Mouse (Mus musculus) large intestine, adult 2 months (tissue): ENCODE data around the gene P4hb. TPM values are rescaled to one million over a fixed set of nuclear protein-coding genes. Genes with fewer than 3 reads are reported as not detected.

Experiments
- DNase-seq: peaks from one replicate; pipeline ENCODE4 v3.0.0-alpha.2; 2012; ENCODE audit warnings: low read depth, low spot score
- WGBS: fragments of 180-500 bp; shearing (Covaris S2); methylation state at CpG from one replicate; pipeline ENCODE4 v1.1.7; 2018; 5-methylcytosine and 5-hydroxymethylcytosine counted together
- polyA plus RNA-seq: library from polyadenylated mRNA; depleted of rRNA; stranded (reverse); fragments of >200 nt; gene quantifications from 2 replicates; pipeline ENCODE4 v1.2.3, GENCODE M21; 2012

P4hb gene
- polyA plus RNA-seq, 1 experiment: 496 TPM

DNA sequence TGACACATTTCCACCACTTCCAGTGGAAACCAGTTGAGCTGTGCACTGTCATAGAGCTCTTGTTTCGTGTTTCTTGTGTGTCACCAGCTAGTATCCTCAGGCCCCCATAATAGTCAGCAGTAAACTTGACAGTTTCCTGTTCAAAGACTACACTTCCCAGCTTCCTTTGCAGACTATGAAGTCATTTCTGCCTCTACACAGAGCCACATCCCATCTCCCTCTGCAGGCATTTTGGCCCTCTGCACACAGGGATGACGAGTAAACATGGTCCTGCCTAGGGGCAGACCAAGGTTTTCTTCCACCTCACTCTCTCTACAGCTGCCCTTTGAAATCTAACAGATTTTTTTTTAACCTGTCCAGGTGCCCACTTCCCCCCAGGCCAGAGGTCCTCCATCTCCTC lies 25.6 kb downstream of the P4hb start:
- WGBS: 50% methylated on average over 2 of the region's 2 CpGs
- DNase-seq: no peak

DNA sequence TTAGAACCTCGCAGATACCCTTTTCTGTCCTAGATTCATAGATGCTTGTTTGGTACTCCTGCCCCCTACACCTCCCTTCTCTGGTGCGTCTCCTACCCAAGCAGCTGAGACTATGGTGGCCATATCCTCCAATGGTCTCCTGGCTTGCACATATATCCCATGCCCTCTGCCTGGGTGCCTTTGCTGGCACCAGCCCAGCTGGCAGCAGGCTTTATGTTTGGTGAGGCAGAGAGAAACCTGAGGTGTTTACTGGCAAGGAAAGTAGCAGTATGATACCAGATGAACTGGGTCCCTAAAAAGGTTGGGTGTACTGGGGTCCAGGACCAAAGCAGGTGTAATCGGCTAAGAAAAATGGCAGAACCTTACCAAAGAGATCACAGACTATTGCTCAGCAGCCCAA lies 27.1 kb downstream of the P4hb start:
- no peak for DNase-seq
- 91% methylated on average over 3 of the region's 3 CpGs for WGBS

DNA sequence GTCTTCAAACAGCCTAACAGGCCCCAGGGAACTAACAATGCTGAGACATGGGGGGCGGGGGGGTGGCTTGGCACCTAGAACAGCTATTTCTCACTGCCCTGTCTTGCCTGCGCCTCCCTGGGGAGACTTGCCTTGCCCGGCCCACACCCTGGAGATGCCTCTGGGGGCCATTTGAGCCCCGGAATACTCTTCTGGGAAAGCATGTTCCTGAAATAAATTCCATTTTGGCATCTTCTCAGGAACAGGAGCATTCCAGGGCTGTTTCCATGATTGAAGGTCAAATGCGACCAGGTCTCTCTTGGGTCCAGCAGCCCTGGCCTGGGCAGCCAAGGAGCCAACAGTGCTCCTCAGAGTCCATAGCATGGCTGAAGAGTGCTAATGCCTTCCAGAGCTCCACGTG lies 30.7 kb downstream of the P4hb start:
- DNase-seq: no peak
- 81% methylated on average over 6 of the region's 6 CpGs for WGBS

DNA sequence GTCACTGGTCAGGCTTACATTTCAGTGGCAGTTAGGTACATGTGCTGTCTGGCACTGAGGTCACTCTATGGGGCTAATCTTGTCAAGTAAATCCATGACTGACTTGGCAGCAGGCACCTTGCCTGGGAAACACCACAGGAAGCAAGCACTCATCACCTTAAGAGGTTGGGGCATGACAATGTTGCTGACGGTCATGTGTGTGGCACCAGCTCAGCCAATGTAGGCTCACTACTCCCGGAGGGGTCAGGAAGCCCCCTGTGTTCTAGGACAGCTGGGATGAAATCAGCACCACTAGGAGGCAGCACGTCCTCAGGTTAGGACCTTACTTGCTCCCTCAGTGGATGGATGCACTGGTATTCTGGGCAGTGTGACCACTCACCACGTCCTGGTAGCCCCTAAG lies 31.1 kb downstream of the P4hb start:
- WGBS: 74% methylated on average over 4 of the region's 4 CpGs
- DNase-seq: no peak

DNA sequence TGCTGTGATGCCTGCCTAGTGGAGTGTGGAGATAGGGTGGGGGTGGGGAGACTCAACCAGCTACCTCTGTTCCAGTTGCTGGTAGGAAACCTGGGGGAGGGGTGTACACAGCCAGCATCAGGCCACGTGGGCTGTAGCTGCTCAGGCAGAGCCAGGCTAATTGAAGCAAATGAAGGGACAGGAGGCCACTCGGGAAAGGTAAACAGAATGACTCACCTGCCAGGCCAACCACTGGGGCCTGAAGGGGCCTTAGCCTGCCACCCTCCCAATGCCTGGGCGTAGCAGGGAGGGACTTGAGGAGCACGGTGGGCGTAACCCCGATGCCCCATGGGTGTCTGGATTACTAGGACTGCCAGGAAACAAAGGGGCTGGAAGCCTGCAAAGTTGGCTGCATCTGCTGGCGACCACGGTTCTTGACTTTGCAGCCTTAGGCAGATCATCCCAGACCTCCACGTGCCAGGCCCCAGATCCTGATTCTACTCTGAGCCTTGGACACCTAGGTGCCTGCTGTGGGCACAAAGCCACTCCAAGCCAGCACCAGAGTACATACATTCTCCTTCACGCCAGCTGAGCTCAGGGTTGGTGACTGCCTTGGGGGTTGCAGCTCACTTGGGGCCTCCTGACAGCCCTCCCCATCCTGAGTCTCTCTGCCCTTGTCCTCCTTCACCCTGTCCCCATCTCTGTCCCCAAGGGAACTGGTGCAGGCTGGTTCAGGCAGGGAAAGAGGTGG lies 33.6 kb downstream of the P4hb start:
- 15% methylated on average over 10 of the region's 10 CpGs for whole genome bisulfite sequencing
- DNase-seq: no peak

DNA sequence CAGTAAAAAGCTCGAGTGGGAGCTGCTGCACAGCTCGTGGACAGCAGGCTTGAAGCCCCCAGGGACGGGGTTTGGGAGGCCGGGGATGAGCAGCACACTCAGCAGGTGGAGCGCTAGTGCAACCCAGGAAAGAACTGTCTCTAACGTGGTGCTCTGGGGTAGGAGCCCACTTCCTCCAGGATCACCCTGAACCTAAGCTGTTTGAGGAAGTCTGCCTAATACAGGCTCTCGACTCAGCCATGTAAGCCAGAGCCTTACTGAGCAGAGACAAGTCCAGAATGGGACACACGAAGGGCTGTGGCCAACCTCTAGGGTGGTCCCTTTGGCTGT lies 34.1 kb downstream of the P4hb start:
- WGBS: 41% methylated on average over 8 of the region's 8 CpGs
- DNase-seq: no peak

DNA sequence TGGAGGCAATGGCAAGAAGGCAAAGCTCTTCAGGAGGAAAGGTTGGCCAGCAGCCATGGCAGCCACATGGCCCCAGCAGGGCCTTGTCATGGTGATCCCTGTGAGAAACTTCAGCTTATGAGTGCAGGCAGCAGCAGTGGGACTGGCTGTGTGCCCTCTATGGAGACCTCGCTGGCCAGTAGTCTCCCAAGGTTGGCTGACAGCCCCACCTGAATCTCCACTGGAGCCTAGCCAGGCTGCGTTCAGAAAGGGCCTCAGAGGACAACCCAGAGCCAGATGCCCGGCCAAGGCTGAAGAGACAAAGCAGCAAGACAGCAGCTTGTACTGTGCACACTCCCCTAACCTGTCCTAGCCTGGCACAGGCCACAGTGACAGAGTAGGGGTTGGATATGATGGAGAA lies 34.6 kb downstream of the P4hb start:
- WGBS: 12% methylated on average over 3 of the region's 3 CpGs
- no peak for DNase-seq

DNA sequence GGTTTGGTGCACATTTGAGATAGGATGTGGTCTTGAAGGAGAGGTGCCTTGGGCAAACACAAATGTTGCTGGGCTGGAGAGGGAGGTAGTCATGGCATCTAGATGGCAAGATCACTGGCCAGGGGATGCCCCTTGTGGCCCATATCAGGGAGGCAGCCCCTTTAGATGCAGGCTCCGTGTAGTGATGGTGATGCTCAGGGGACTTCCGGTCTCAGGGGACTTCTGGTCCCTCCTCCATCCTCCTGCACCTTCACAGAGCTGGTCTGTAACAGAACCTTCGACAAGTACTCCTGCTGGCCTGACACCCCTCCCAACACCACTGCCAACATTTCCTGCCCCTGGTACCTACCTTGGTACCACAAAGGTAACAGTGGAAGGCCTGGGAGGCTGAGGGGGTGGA lies 37.2 kb downstream of the P4hb start:
- WGBS: 77% methylated on average over 3 of the region's 3 CpGs
- DNase-seq: no peak

DNA sequence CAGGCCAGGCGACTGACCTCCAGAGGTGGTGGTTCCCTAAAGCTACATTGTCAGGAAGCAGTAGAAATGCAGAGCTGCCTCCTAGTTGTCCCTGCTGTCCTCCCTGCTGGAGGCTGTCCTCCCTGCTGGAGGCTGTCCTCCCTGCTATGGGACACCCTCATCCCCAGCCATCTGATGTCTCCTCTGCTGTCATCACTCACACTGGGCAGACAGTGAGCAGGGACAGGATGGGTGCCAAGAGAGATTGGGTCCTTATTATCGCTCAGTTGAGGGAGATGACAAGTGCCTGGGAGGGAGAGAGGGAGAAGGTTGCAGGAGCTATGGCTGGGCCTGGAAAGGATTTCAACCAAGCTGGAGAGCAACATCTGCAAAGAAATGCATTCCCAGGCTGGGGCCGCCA lies 37.9 kb downstream of the P4hb start:
- 87% methylated on average over 3 of the region's 3 CpGs for WGBS

DNA sequence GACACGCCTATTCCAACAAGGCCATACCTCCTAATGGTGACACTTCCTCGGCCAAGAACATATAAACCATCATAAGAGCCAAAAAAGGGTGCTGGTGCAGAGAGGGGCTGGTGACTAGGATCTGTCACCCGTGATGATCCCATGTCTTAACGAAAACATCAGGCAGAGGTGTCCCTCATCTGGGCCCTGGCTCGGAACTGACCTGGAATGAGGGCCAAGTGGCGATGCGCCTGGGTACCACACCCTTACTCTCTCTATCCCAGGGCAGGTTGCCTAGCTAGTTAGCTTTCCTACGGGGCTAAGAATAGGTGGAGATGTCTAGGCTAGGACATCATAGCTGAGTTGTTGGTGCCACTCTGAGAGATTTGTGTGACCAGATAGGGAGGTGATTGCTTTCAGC lies 39.0 kb downstream of the P4hb start:
- WGBS: 74% methylated on average over 8 of the region's 8 CpGs
- no peak for DNase-seq

More for the DNA sequence above, 37.9 kb downstream of the P4hb start:
- DNase-seq: no peak

DNA sequence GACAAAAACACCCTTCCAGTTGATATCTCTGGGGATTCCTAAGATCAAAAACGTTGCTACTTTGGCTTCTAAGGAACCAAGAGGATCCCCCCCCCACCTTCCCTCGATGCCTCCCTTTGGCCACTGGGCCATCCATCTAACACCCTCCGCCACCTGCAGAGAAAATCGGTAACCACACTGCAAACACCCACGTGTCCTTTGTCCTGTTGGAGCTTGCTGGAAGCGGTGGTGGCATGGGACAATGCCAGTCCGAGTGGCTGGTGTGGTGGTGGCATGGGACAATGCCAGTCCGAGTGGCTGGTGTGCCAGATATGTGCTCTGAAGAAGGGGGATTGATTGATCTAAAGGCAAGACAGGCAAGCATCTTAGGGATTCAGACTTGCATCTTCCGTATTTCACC lies 41.4 kb downstream of the P4hb start:
- 30% methylated on average over 9 of the region's 9 CpGs for WGBS

DNA sequence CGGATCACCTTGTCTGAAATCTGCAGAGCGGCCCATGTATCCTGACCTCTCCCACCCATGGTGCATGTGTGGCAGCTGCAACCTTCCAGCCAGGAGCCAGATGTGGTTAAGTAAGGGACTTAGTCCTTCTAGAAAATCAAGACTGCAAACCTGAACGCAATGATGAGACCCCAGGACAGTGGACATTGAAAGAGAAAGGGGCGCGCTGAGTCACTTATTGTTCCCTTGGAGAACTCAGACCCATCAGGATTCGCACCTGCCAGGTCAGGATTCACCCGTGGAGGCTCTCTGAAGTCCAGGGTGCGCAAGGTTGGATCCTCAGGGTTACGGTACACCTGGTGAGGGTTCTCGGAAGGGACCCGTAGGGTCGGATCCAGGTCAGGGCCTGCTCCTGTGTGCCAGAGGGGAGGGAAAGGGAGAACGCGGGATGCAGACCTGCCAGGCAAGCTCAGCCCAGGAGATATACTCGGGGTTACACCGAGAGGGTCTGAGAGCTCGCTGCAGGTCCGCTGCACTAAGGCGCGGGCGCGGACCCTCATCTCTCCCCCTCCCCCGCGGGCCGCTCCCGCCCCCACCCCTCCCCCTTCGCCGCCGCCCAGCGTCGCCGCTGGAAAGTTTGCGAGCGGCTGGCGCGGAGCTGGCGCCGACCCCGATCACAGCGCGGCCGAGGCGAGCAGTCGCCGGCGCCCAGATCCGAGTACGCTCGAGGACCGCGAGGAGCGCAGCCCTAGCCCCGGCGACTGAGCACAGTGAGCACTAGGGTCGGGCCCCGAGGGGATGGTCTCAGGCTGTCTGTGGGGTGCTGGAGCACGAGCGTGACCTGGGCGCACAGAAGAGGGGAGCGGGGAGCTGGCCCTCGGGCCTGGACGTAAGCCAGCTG lies 42.7 kb downstream of the P4hb start, which contains the start of gene Gcgr:
Gene Gcgr (plus strand): TSS at position 615 of the 880 bp plus-strand sequence.
- WGBS: 11% methylated on average over 57 of the region's 62 CpGs
- no peak for DNase-seq

More for the DNA sequence above, 41.4 kb downstream of the P4hb start:
- no peak for DNase-seq

DNA sequence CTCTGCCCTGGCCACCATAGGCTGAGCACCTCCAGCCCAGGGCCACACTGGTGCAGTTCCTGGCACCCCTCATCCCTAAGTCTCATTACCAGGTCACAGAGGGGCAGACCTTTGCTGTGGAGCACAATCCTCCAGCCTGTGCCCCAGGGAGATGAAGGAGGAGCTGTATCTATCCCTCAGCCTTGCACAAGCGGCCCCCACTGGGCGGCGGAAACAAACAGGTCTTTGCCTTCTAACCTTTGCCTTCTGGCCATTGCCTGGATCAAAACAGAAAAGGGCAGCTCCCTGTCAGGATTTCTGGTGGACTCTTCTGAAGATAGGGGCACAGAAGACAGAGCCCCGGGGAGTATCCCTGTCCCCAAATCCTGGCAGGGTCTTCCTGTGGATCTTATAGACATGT lies 44.1 kb downstream of the P4hb start:
- 73% methylated on average over 4 of the region's 4 CpGs for WGBS
- no peak for DNase-seq

DNA sequence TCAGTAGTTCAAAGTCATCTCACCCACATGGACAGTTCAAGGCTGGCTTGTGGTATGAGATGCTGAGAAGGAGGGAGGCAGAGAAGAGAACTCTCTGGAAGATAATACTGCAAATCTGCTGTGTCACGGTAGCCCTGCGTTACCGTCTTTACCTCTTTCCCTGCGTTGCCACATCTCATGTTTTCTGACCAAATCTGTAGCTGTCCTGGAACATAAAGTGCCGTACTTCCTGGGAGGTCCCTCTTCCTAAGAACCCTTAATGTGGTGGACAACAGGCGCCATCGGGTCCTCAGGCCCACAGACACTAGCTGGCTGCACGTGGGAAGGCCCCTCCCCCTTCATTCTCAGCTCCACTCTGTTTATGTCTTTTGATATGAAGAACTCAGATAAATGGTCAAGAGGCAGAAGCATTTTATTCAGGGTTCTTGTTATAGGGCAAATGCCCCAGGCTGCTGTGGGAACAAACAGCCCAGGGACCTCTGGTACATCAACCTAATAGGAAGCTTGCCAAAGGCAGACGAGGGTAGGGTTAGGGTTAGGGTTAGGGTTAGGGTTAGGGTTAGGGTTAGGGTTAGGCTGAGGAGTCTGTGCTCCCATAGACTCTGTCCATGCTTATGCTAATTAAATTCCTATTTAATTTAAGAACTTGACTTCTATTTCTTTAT lies 45.2 kb downstream of the P4hb start:
- 77% methylated on average over 9 of the region's 9 CpGs for WGBS
- no peak for DNase-seq

DNA sequence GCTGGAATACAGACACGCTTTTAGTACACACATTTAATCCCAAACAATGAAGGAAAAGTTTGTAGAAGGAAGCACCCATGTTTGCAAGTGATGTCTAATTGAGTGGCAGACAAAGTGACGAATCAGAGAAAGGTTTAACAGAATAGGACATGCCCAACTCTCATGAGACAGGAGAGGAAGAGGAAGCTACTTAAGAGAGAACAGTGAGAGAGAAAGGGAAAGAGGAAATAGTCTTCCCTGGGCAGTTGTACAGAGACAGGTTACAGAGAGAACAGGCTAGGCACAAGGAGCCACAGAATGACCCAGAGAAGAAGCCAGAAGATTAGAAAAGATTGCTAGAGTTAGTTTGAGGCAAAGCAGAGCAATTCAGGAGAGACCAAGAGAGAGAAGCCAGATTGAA lies 47.1 kb downstream of the P4hb start:
- 83% methylated on average over 2 of the region's 2 CpGs for WGBS
- no peak for DNase-seq

DNA sequence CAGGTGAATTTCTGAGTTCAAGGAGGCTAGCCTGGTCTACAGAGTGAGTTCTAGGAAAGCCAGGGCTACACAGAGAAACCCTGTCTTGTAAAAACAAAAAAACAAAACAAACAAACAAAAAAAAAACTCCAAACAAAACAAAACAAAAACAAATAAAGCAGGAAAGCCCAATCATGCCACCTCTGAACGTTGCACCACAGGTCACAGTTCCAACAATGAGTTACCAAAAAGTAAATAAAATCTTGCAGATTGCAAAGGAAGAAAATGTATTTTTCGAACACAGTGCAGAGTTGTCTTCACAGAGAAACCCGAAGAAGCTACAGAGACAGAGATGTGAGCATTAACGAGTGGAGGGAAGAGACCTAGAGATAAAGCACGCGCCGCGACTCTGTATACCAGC lies 50.5 kb downstream of the P4hb start:
- WGBS: 67% methylated on average over 8 of the region's 8 CpGs
- no peak for DNase-seq

DNA sequence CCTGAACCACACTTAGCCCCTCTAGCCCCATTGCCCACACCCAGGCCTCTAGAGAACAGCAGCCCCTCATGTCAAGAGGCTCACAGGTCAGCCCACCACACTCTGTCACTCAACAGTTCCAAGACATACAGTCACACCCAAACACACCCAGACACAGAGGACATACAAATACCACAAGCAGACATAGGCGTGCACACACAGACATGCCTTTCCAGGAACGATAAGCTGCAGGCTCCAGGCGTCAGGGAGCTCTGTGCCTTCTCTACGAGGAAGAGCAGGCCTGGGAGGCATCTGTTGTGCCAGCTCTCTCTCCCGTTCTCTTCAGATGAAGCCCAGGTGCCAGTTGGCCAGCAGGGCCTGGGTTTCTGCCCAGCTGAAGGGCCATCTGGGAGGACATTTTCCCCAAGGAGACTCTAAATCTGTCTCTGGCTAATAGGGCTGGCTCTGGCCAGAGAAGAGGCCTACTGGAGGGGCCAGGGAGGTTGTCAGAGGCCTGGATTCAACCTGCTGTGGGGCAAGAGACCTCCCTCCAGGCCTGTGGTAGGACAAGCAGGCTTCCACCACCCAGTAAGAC lies 52.0 kb downstream of the P4hb start:
- 36% methylated on average over 5 of the region's 5 CpGs for WGBS
- DNase-seq: no peak

DNA sequence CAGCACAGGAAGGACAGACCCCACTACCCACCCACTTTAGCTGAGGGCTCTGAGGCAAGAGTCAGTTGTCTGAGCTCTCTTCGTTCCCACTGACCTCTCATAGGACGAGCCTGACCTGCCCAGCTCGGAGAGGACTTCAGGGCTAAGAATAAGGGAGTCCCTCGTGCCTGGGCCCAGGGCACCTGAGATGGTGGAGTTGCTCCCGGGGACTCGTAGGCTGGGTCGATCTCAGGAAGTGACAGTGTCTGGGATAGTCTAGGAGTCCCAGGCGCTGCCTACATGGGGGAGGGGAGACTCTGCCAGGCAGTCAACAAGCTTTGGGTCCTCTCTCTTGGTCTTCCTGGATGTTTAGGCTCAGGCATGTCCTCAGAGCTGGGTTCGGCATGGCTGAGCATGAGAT lies 52.6 kb downstream of the P4hb start:
- DNase-seq: no peak
- 86% methylated on average over 9 of the region's 9 CpGs for WGBS

DNA sequence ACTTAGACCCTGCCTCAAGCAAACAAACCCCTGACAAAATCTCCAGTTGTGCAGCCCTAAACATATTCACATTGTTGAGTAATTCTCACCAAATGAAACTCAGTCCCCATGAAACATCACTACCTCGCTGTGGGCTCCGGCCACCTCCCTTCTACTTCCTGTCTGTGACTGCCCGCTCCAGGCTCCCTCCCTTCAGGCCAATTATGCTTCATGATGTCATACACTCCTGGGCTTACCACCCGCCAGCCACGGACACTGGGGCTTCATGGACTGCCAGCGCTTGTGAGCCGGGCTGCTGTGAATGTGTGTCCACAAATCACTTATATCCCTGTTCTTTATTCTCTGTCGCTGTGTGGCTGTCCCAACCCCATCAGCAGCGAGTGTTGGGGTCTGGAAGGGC lies 53.3 kb downstream of the P4hb start:
- no peak for DNase-seq
- WGBS: 45% methylated on average over 9 of the region's 9 CpGs

DNA sequence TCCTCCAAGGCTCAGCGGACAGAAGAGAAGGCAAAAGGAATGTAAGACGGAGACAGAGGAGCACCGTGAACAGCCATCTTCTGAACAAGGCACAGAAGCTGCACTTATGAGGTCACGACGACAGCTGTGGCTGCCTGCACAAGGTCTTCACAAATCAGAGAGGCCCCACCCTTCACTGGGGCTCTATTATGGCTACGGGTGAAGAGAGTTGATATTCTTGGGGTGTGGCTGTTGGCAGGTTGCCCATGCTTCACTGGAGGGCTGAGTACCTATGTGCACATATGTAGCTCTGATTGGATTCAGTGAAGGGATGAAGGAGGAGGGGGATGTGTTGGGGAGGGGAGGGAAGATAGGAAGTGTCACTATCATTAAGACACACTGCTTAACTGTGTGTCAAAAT lies 54.5 kb downstream of the P4hb start:
- 19% methylated on average over 6 of the region's 6 CpGs for WGBS
- DNase-seq: no peak
